Mouse (Mus musculus) layer of hippocampus, postnatal 25 days (tissue): Measurements from ENCODE around the gene Pdlim5. TPM values are rescaled to one million over a fixed set of nuclear protein-coding genes. Genes with fewer than 3 reads are reported as not detected.
"Not testable (repeated sequence)": the region's sequence is repeated elsewhere in the genome, so short reads cannot be mapped to it uniquely, and the experiment has no call there.

Source experiments
- DNase-seq, 2 experiments: peaks; one replicate each; pipeline ENCODE4 v3.0.0; 2022; ENCODE audit warnings: mixed read lengths in 2 of 2, low spot score in 1 of 2; ENCODE audit errors: extremely low spot score in 1 of 2
- total RNA-seq, 2 experiments: library from RNA; stranded (reverse); gene quantifications; 2 replicates each; pipeline ENCODE4 v1.2.3; 2021

The Pdlim5 gene
- total RNA-seq, result 10 to 100 TPM; 21.3 to 24.5 TPM

- peak; percentile 73 to 76 for DNase-seq
Measured at GRCm38 (mm10) chr3:142395520-142396193, at the start of gene Pdlim5. Gene Pdlim5 (minus strand): TSS chr3:142395696.

- no peak for DNase-seq
Measured at GRCm38 (mm10) chr3:142443710-142444043, 48.2 kb upstream of the Pdlim5 start.

GRCm38 (mm10) chr3:142443006-142443709, 47.7 kb upstream of the Pdlim5 start:
- DNase-seq, result peak; percentile 68 to 95

GRCm38 (mm10) chr3:142442161-142442560, 46.7 kb upstream of the Pdlim5 start:
- no peak for DNase-seq

DNA sequence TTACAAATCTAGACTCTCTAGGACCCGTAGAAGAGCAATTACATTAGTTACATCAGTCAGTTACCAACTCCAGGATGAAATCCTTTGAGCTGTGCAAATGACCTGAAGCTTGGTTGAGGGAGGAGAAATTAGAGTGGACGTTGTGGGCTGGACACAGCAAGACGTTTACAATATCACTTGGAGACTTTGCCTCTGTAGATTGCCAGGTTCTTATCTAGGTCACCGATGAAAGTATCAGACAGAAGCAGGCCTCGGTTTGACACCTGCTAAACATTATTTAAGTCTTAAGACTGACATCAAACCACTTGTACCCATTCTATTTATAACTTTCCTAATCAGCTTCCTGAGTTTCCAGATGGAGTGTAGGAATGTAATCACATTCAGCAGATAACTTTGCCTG, 45.6 kb upstream of the Pdlim5 start:
- no peak for DNase-seq

GRCm38 (mm10) chr3:142440191-142440590, 44.7 kb upstream of the Pdlim5 start:
- no peak for DNase-seq

- DNase-seq, result no peak
Measured at GRCm38 (mm10) chr3:142439591-142440093, 44.1 kb upstream of the Pdlim5 start.

- not testable (repeated sequence) for DNase-seq
Measured at GRCm38 (mm10) chr3:142438630-142439029, 43.1 kb upstream of the Pdlim5 start.

DNA sequence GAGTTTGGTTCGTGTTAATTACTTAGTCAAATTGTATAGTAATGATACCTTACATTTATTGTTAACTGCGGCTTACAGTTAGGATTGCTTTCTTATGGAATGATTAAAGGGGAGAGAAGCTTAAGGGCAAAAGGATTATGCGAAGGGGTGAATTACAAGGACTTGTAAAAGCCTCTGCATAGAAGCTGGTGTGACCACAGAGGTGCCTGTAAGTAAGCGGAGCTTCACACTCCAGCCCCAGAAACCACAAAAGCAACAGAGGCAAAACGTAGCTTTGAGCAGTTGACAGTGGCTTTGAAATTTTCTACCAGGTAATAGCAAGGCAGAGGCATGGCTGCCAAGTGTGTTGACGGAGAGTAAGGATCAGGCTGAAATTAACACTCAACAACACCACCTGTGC, 41.3 kb upstream of the Pdlim5 start:
- no peak for DNase-seq

DNA sequence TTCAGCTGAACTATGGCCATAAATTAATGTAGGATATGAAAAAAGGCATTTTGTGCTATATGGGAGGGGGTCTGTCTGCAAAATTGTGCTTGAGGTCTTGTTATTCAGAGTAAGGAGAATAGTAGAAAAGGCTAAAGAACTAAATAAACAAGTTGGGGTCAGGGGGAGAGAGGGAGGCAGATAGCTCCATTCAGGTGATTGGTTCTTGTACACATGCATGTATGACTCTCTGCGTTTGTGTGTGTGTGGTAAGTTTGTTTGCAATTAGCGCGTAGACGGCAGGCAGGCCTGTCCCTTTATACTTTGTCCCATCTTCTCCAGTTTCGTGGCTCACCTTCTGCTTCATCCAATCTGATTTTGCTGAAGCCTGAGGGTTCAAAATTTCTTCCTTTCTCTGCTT, 40.7 kb upstream of the Pdlim5 start:
- no peak for DNase-seq

DNA sequence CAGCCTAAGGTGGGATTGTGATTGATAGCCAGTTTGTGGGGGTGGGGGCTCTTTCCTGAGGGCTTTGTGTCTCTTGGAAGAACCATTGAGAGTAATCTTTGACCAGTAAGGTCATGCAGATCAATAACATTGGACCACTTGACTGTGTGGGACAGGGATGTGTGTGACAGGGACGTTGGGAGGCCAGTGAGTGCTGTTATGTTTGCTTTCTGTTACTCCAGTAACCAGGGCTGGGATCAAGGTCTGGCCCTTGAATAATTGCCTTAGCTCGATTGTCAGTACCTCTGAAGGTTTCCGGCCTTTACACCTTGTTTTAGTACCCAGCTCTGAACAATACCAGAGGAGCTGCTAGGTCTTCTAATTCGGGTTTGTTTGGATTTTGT, 39.3 kb upstream of the Pdlim5 start:
- DNase-seq, result no peak

DNA sequence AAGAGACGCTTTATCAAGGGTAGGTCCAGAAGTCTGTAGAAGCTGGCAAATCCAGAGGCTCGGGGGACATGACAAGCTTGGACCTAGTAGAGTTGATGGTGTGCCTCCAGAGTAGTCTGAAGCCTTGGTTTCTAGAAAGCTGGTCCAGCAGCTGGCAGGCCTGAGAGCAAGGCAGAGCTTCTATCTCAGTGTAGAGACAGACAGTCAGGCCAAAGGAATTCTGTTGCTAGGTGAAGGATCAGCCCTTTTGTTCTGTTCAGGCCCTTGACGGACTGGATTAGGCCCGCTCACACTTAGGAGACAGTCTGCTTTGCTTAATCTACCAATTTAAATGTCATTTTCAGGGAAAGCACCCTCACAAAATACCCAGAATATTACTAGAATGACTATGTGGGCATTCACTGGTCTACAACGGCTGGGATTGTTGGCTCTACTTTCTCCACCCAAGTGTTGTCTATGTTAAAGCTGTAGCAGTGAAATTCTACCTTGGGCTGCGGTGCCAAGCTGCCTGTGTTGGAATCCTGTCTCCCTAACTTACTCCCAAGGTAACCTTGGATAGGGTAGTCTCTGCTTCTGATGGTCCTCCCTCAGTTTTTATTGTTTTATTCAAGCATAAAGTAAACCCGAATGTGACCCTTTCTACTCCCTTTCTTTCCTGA, 38.8 kb upstream of the Pdlim5 start:
- no peak for DNase-seq

- DNase-seq, result no peak
Measured at GRCm38 (mm10) chr3:142431481-142431880, 36.0 kb upstream of the Pdlim5 start.

- no peak for DNase-seq
Measured at GRCm38 (mm10) chr3:142430048-142430447, 34.6 kb upstream of the Pdlim5 start.

- DNase-seq, result no peak
Measured at GRCm38 (mm10) chr3:142426806-142427205, 31.3 kb upstream of the Pdlim5 start.

- no peak for DNase-seq
Measured at GRCm38 (mm10) chr3:142424134-142424533, 28.6 kb upstream of the Pdlim5 start.

- no peak for DNase-seq
Measured at GRCm38 (mm10) chr3:142423501-142423917, 28.0 kb upstream of the Pdlim5 start.

DNA sequence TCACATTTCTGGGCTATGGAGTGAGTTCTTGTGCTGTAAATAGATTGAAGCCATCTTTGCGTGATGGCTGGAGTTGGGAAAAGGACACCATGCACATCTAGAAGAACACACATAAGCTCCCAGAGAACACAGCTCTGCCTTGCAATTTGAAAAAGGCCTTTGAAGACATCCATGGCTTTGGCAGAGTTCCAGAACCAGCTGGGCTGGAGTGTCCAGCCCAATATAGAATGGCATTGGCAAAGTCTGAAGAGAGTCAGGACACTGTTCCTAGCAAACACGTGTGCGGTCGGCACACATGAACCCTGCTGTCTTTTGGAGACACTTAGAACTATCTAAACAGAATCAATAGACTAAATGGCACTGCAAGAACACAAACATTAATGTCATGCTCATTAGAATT, 26.7 kb upstream of the Pdlim5 start:
- no peak for DNase-seq

DNA sequence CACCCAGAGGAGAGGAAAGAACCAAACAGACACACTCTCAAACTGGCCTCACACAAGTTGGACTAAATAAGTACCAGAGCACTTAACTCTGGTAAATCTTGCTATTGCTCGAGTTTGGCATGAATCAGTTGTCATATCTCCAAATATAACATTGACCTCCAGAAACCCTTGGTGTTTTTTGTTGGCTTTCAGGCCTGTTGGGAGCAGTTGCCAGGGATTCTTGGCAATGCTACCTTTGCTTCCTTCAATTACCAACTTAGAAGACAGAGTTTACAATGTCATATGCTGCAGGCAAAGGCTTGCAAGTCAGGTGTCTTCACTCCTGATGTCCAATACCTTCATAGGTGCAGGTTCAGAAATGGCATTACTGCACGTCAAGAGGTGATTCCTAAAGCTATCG, 26.0 kb upstream of the Pdlim5 start:
- no peak for DNase-seq

DNA sequence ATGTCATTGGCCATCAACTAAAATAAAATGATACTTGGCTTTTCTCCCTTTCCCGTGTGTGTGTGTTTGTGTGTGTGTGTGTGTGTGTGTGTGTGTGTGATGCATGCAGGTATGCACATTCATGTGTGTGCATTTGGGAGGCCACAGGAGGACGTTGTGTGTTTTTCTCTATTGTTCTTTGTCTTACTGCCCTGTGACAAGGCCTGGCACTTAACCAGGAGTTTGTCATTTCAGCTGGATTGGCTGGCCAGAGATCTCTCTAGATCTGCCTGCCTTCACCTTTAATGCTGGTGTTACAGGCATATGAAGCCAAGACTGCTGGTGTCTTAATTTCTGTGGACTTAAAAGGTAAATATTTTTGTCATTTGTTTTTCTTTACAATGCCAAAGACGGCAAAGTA, 22.5 kb upstream of the Pdlim5 start:
- no peak for DNase-seq

DNA sequence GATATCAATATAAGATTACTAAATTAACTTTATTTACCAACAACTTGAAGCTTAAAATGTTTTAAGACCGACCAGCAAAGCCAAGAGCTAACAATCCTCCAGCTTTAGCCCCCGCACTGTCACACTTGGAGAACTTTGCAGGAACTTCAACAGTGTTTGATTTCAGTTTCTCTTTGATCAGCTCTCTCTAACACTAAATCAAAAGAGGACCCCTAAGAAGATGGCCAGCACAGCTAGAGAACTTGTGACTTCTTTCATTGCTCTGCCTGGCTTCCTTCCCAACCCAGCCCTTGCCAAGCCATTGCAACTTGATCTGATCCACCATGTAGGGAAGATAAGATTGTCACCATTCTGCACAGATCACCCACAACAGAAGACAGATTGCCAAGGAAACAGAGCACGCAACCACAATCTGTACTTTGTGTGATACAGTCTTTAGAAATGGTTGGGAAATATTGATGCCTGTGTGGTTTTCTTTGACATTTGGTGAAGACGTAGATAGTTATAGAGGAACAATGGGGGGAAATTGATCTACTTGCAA, 17.9 kb upstream of the Pdlim5 start:
- no peak for DNase-seq
